Mouse (Mus musculus) thymus, adult 2 months (tissue): ENCODE data around the gene Rraga. TPM values are rescaled to one million over a fixed set of nuclear protein-coding genes. Genes with fewer than 3 reads are reported as not detected.
A peak's percentile ranks its signal among the peaks of the same experiment; 100 is the strongest.
"Not testable (repeated sequence)": the region's sequence is repeated elsewhere in the genome, so short reads cannot be mapped to it uniquely, and the experiment has no call there.

ENCODE experiments used
- DNase-seq: peaks from one replicate; pipeline ENCODE4 v3.0.0; 2021
- H3K27ac ChIP-seq: fragments of 200-500 bp; 2 replicates; pipeline ENCODE4 v1.5.1; 2012; ENCODE audit warnings: low read length, control low read depth; ENCODE audit not compliant: control insufficient read depth, insufficient read depth
- H3K27me3 ChIP-seq: fragments of 200-500 bp; 2 replicates; pipeline ENCODE4 v1.6.1; 2012; ENCODE audit warnings: mild to moderate bottlenecking, low read length, moderate library complexity, mixed read lengths; ENCODE audit not compliant: control insufficient read depth, insufficient read depth
- H3K36me3 ChIP-seq: fragments of 200-500 bp; 2 replicates; pipeline ENCODE4 v1.6.1; 2012; ENCODE audit warnings: mild to moderate bottlenecking, low read length, moderate library complexity; ENCODE audit not compliant: control insufficient read depth, insufficient read depth
- H3K4me1 ChIP-seq: fragments of 200-500 bp; replicated peaks from 2 replicates; pipeline ENCODE4 v1.6.1; 2012; ENCODE audit warnings: low read length; ENCODE audit not compliant: control insufficient read depth, insufficient read depth
- H3K4me3 ChIP-seq: fragments of 200-500 bp; 2 replicates; pipeline ENCODE4 v1.5.1; 2012; ENCODE audit warnings: mild to moderate bottlenecking, low read length, control low read depth, moderate library complexity; ENCODE audit not compliant: control insufficient read depth, insufficient read depth
- CTCF ChIP-seq: fragments of 200-500 bp; IDR thresholded peaks from 2 replicates; pipeline ENCODE4 v1.5.1; 2012; ENCODE audit warnings: mild to moderate bottlenecking, control low read depth, low read length, moderate library complexity, borderline replicate concordance; ENCODE audit not compliant: control insufficient read depth, poor library complexity, insufficient read depth; ENCODE audit errors: extremely low read depth
- POLR2A ChIP-seq: fragments of 200-500 bp; IDR thresholded peaks from 2 replicates; pipeline ENCODE4 v1.6.1; 2012; ENCODE audit warnings: mild to moderate bottlenecking, low read length, control low read depth, moderate library complexity; ENCODE audit not compliant: control insufficient read depth, poor library complexity, insufficient read depth; ENCODE audit errors: extremely low read depth
- WGBS: fragments of 180-500 bp; shearing (Covaris S2); methylation state at CpG from one replicate; pipeline ENCODE4 v1.1.7; 2018; 5-methylcytosine and 5-hydroxymethylcytosine counted together
- polyA plus RNA-seq: library from polyadenylated mRNA; depleted of rRNA; stranded (reverse); fragments of >200 nt; gene quantifications from 2 replicates; pipeline ENCODE4 v1.2.3, GENCODE M21; 2012

Gene Rraga
- polyA plus RNA-seq, 1 experiment = 32.6 TPM

DNA sequence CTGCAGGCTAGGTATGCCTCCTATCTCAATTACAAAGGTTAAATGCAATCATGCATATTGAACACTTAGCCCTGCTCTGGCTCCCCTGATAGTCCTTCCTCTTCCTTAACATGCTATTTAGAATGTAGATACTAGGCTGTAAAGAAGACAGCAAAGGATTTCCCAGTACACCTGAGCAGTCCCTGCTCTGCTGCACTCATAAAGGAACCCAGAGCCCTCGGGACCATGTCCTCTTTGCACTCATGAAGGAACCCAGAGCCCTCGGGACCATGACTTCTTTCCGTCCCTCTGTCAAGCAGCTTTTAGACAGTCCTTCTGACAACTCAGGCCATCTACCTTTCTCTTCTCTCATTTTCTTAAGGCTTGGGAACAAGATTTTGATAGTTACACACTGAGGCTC, 5.1 kb downstream of the Rraga start:
- H3K4me3 ChIP-seq = no peak overlapping the region
- TF ChIP-seq POLR2A (no peak), CTCF (no peak)
- peaks cover 5% of the 10 kb centered on the region for H3K4me1 ChIP-seq
- WGBS = 96% methylated on average over 3 of the region's 3 CpGs
- H3K27me3 ChIP-seq = no peaks in the 10 kb centered on the region
- DNase-seq = no peak
- H3K36me3 ChIP-seq = peaks cover 32% of the 10 kb centered on the region
- no peak overlapping the region for H3K27ac ChIP-seq

DNA sequence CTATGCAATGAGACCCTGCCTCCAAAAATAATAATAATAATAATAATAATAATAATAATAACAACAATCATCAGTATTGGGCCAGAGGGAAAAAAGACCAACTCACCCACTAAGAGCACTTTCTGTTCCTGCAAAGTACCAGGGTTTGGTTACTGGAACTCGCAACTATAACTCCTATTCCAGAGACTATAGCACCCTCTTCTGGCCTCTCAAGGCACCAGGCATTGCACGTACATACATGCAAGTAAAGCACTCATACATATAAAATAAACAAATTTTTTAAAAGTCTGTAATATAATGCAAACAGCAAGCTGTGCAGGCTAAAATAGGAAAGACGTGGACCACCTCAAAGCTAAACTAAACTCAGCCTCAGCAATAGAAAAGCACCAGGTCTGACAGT, 12.8 kb downstream of the Rraga start:
- DNase-seq = peak; percentile 21
- 93% methylated on average over 3 of the region's 3 CpGs for WGBS

DNA sequence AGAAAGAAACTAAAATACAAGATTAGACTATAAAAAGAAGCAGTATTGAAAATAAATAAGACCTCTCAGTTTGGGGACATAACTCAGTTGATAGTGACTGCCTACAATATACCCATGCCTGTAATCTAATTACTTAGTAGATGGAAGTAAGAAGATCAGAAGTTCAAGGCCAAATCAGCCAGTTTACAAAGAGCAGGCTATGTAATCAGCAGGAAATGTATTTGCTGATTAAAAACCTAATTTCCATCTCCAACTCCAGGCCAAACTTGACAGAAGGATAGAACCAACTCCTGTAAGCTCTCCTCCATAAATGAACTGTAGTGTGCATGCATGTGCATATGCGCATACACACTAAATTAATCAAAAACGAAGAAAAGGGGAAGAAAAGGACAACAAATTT, 15.8 kb downstream of the Rraga start:
- no peak for TF ChIP-seq POLR2A

More for the DNA sequence above, 12.8 kb downstream of the Rraga start:
- no peak overlapping the region for H3K4me3 ChIP-seq
- TF ChIP-seq CTCF (no peak), POLR2A (no peak)
- no peak overlapping the region for H3K27ac ChIP-seq
- H3K27me3 ChIP-seq = no peaks in the 10 kb centered on the region
- H3K36me3 ChIP-seq = peaks cover 53% of the 10 kb centered on the region
- no peaks in the 10 kb centered on the region for H3K4me1 ChIP-seq

DNA sequence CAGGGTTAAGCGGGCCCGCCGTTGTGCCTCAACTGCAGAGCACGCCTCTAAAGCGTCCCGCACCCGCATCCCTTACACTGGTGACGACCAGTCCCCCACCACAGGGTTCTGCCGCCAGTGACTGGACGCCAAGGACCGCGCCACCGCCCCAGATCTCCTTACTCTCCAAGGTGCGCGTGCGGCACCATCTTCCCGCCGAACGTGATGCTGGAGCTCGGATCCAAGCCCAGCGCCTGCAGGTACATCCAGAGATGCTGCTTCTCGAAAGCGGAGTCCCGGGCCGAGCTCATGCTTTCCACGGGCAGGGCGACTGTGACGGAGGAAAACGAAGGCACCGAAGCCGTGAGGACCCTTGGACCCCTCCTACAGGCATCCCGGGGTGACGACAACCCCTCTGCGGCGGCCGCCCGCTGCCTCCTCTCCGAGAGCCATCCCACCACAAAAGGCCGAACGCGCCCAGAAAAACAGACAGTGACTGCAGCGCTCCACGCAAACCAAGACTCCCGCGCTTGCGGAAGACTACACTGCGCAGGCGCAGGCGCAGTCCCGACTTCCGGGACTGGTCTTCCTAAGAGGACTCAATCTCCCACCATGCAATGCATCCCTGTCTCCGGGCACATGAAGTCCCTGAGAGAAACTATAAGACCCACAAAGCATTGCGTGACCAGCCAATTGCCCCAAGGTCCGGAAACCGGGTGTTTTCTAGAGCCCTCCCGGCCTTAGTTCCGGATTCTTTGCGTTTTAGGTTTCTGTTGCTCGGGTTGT, 36.2 kb downstream of the Rraga start, which contains the start of gene Haus6:
Haus6 (minus strand) TSS at position 532 of the 765 bp plus-strand sequence.
- no peak for TF ChIP-seq CTCF
- peak; percentile 67 for TF ChIP-seq POLR2A
- H3K36me3 ChIP-seq = no peaks in the 10 kb centered on the region
- H3K4me1 ChIP-seq = peaks cover 6% of the 10 kb centered on the region
- under 1% methylated on average over 59 of the region's 59 CpGs for WGBS
- peak within 1 kb of the TSS; percentile 19; the same call in 1 of the 2 replicates for H3K27ac ChIP-seq
- H3K4me3 ChIP-seq = peak within 1 kb of the TSS; percentile 69
- H3K27me3 ChIP-seq = no peaks in the 10 kb centered on the region
- peak; percentile 88 for DNase-seq

More for the DNA sequence above, 15.8 kb downstream of the Rraga start:
- no peak for DNase-seq
- Histone ChIP-seq H3K27ac (no peak overlapping the region), H3K27me3 (no peaks in the 10 kb centered on the region), H3K4me3 (no peak overlapping the region), H3K36me3 (peaks cover 37% of the 10 kb centered on the region), H3K4me1 (no peaks in the 10 kb centered on the region)
- WGBS = 90% methylated on average over 2 of the region's 2 CpGs

DNA sequence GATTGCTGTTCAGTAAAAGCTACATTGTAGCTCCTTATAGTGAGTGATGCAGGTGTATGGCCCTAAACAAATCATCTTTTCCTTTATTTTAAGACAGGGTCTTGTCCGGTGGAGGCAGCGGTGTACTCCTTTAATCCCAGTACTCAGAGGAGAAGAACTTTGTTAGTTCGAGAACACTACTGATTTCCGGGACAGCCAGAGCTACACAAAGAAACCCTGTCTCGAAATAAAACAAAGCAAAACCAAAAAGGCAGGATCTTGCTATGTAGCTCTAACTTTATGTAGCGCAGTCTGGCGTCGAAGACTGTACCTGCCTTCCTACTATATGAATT, 36.8 kb downstream of the Rraga start:
- no peaks in the 10 kb centered on the region for H3K27me3 ChIP-seq
- H3K4me3 ChIP-seq = no peak overlapping the region
- peaks cover 6% of the 10 kb centered on the region for H3K4me1 ChIP-seq
- 38% methylated on average over 8 of the region's 8 CpGs for WGBS
- TF ChIP-seq POLR2A (no peak), CTCF (no peak)
- H3K27ac ChIP-seq = peak overlapping the region; percentile 19; the same call in 1 of the 2 replicates
- H3K36me3 ChIP-seq = no peaks in the 10 kb centered on the region
- DNase-seq = no peak

DNA sequence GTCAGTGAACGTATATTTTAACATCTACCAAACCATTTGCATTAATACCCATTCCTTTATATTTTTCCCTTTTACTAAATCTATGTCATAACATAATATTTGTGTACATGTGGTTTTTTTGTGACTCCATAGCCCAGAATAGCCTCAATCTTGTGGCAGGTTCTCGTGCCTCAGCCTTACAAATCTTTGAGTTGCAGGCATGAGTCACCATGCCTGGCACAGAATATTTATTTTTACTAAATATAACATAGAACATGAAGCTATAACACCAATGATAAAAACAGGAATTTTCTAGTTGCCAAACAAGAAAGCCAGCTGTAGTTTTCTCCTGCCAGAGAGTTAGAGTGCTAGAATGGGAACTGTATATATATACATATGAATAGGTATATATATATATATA, 45.0 kb downstream of the Rraga start:
- DNase-seq = no peak
- no peak for TF ChIP-seq POLR2A
- TF ChIP-seq CTCF = no peak
- H3K4me3 ChIP-seq = no peak overlapping the region
- no peaks in the 10 kb centered on the region for H3K27me3 ChIP-seq
- no peaks in the 10 kb centered on the region for H3K36me3 ChIP-seq
- no peak overlapping the region for H3K27ac ChIP-seq
- H3K4me1 ChIP-seq = no peaks in the 10 kb centered on the region
- 70% methylated on average over 2 of the region's 2 CpGs for WGBS

DNA sequence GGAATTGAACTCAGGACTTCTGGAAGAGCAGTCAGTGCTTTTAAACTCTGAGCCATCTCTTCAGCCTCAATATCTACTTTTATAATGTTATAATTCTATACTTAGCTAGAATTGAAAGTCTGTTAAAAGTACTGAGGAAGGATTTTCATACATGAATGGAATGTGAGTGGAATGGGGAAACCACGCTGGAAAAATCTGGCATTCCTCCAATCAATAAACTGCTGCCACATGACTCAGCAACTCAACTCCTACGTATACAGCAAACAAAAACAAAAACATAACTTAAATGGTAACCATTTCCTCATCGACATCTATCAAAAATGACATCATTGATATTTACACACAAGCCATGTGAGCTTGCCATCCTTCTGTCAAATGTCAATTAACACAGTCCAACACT, 46.6 kb downstream of the Rraga start:
- H3K27me3 ChIP-seq = no peaks in the 10 kb centered on the region
- no peak overlapping the region for H3K27ac ChIP-seq
- no peaks in the 10 kb centered on the region for H3K36me3 ChIP-seq
- TF ChIP-seq POLR2A = no peak
- TF ChIP-seq CTCF = no peak
- no peak for DNase-seq
- H3K4me1 ChIP-seq = no peaks in the 10 kb centered on the region
- no peak overlapping the region for H3K4me3 ChIP-seq
- WGBS = 87% methylated on average over 3 of the region's 3 CpGs

DNA sequence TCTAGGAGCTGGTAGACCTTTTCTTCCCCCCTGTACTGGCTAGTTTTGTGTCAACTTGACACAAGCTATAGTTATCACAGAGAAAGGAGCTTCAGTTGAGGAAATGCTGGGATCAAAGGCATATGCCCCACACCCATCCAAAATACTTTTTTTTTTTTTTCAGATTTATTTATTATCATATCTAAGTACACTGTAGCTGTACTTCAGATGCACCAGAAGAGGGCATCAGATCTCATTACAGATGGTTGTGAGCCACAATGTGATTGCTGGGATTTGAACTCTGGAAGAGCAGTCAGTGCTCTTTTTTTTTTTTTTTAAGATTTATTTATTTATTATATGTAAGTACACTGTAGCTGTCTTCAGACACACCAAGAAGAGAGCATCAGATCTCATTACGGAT, 47.1 kb downstream of the Rraga start:
- not testable (repeated sequence) for H3K27ac ChIP-seq, H3K27me3 ChIP-seq, H3K4me1 ChIP-seq, H3K4me3 ChIP-seq, DNase-seq, H3K36me3 ChIP-seq
- 93% methylated on average over 1 of the region's 1 CpGs for WGBS
